Mouse (Mus musculus) myocyte (in vitro differentiated cells): ENCODE data around the gene Smtn.

Experiments
- POLR2AphosphoS2 ChIP-seq: IDR thresholded peaks from one replicate; pipeline ENCODE4 v1.6.1; 2011; ENCODE audit warnings: low read depth, control low read depth; ENCODE audit not compliant: insufficient read length
- USF1 ChIP-seq: IDR thresholded peaks from one replicate; pipeline ENCODE4 v1.6.1; 2011; ENCODE audit warnings: low read depth, mild to moderate bottlenecking, control low read depth, moderate library complexity

GRCm38 (mm10) chr11:3514529-3515054, 25.8 kb downstream of the Smtn start, which contains the start of gene Selenom:
- TF ChIP-seq POLR2AphosphoS2 (peak; percentile 99), USF1 (no peak)
